Mouse (Mus musculus) neural tube, embryonic 13.5 days (tissue): ENCODE data around the gene Hist1h2ad. TPM values are rescaled to one million over a fixed set of nuclear protein-coding genes. Genes with fewer than 3 reads are reported as not detected.
"Not testable (repeated sequence)": the region's sequence is repeated elsewhere in the genome, so short reads cannot be mapped to it uniquely, and the experiment has no call there.

ENCODE experiments used
- ATAC-seq: fragments of 200-750 bp; cut with Nextera tagmentation; 2 replicates; pipeline ENCODE4 v1.8.0; 2017; ENCODE audit warnings: low read depth, mild to moderate bottlenecking, moderate TSS enrichment, moderate library complexity
- H3K27ac ChIP-seq: fragments of 300-500 bp; sonication (generic); replicated peaks from 2 replicates; pipeline ENCODE4 v1.5.1; 2015; ENCODE audit warnings: moderate library complexity, mild to moderate bottlenecking, inconsistent platforms
- H3K27me3 ChIP-seq: fragments of 300-500 bp; sonication (generic); 2 replicates; pipeline ENCODE4 v1.6.1; 2015; ENCODE audit warnings: mild to moderate bottlenecking, inconsistent platforms
- H3K36me3 ChIP-seq: fragments of 300-500 bp; sonication (generic); 2 replicates; pipeline ENCODE4 v1.6.1; 2015; ENCODE audit warnings: mild to moderate bottlenecking, inconsistent platforms
- H3K4me1 ChIP-seq: fragments of 300-500 bp; sonication (generic); replicated peaks from 2 replicates; pipeline ENCODE4 v1.6.1; 2015; ENCODE audit warnings: inconsistent platforms
- H3K4me2 ChIP-seq: fragments of 300-500 bp; sonication (generic); 2 replicates; pipeline ENCODE4 v1.6.1; 2015; ENCODE audit warnings: inconsistent platforms, mild to moderate bottlenecking, moderate library complexity
- H3K4me3 ChIP-seq: fragments of 300-500 bp; sonication (generic); 2 replicates; pipeline ENCODE4 v1.5.1; 2015; ENCODE audit warnings: mild to moderate bottlenecking, inconsistent platforms
- H3K9ac ChIP-seq: fragments of 300-500 bp; sonication (generic); 2 replicates; pipeline ENCODE4 v1.6.1; 2015; ENCODE audit warnings: moderate library complexity, mild to moderate bottlenecking, inconsistent platforms
- H3K9me3 ChIP-seq: fragments of 300-500 bp; sonication (generic); 2 replicates; pipeline ENCODE4 v1.6.1; 2016; ENCODE audit warnings: inconsistent platforms
- WGBS: fragments of 180-500 bp; shearing (Covaris S2); methylation state at CpG from one replicate; pipeline ENCODE4 v1.1.7; 2015; 5-methylcytosine and 5-hydroxymethylcytosine counted together
- polyA plus RNA-seq: library from polyadenylated mRNA; unstranded; fragments of >200 nt; fragmentation: Nextera tagmentation; extraction: Ambion mirVana; gene quantifications from 2 replicates; pipeline ENCODE4 v1.2.1, GENCODE M21; 2015

Gene Hist1h2ad
- polyA plus RNA-seq, 1 experiment from 2014 or later: 1.3 TPM

- peak overlapping the region; percentile 47 for H3K4me3 ChIP-seq
- ATAC-seq: no peak
Observed at GRCm38 (mm10) chr13:23585029-23585441, 10.9 kb downstream of the Hist1h2ad start.

GRCm38 (mm10) chr13:23585442-23586098 is 11.4 kb downstream of the Hist1h2ad start:
- Histone ChIP-seq H3K27ac (peak overlapping the region; percentile 93), H3K4me2 (peak overlapping the region; percentile 72), H3K4me3 (peak overlapping the region; percentile 47), H3K4me1 (peaks cover 44% of the 10 kb centered on the region), H3K9ac (peak overlapping the region; percentile 76)
- under 1% methylated on average over 23 of the region's 36 CpGs for WGBS
- H3K27me3 ChIP-seq, H3K9me3 ChIP-seq, H3K36me3 ChIP-seq: not testable (repeated sequence)
- peak; percentile 90 for ATAC-seq

More at GRCm38 (mm10) chr13:23585029-23585441, 10.9 kb downstream of the Hist1h2ad start:
- Histone ChIP-seq H3K36me3 (no peaks in the 10 kb centered on the region), H3K9me3 (no peaks in the 10 kb centered on the region), H3K4me1 (peaks cover 44% of the 10 kb centered on the region), H3K4me2 (peak overlapping the region; percentile 72), H3K27ac (peak overlapping the region; percentile 93), H3K27me3 (no peaks in the 10 kb centered on the region), H3K9ac (peak overlapping the region; percentile 76)
- under 1% methylated on average over 21 of the region's 21 CpGs for WGBS

- Histone ChIP-seq H3K9ac (peak overlapping the region; percentile 58), H3K27ac (peak overlapping the region; percentile 82), H3K36me3 (no peaks in the 10 kb centered on the region), H3K4me1 (peaks cover 39% of the 10 kb centered on the region), H3K4me2 (peak overlapping the region; percentile 72), H3K9me3 (no peaks in the 10 kb centered on the region), H3K4me3 (peak overlapping the region; percentile 47), H3K27me3 (no peaks in the 10 kb centered on the region)
- ATAC-seq: no peak
- 1% methylated on average over 22 of the region's 22 CpGs for WGBS
Observed at GRCm38 (mm10) chr13:23586099-23586939, 12.1 kb downstream of the Hist1h2ad start.

GRCm38 (mm10) chr13:23586940-23587225 is 12.7 kb downstream of the Hist1h2ad start:
- H3K4me1 ChIP-seq: peaks cover 36% of the 10 kb centered on the region
- peak overlapping the region; percentile 82 for H3K27ac ChIP-seq
- H3K27me3 ChIP-seq: no peaks in the 10 kb centered on the region
- H3K9me3 ChIP-seq: no peaks in the 10 kb centered on the region
- H3K9ac ChIP-seq: peak overlapping the region; percentile 58
- H3K4me3 ChIP-seq: peak overlapping the region; percentile 47
- H3K4me2 ChIP-seq: peak overlapping the region; percentile 72
- no peak for ATAC-seq
- no peaks in the 10 kb centered on the region for H3K36me3 ChIP-seq
- WGBS: 3% methylated on average over 1 of the region's 1 CpGs

GRCm38 (mm10) chr13:23591206-23591605 is 17.0 kb downstream of the Hist1h2ad start:
- Histone ChIP-seq H3K36me3 (no peaks in the 10 kb centered on the region), H3K4me3 (no peak overlapping the region), H3K27ac (no peak overlapping the region), H3K4me1 (peaks cover 10% of the 10 kb centered on the region), H3K9me3 (no peaks in the 10 kb centered on the region), H3K27me3 (no peaks in the 10 kb centered on the region), H3K4me2 (no peak overlapping the region), H3K9ac (no peak overlapping the region)
- 92% methylated on average over 7 of the region's 7 CpGs for WGBS
- no peak for ATAC-seq

- H3K4me3 ChIP-seq, H3K9me3 ChIP-seq, H3K36me3 ChIP-seq, H3K4me2 ChIP-seq, H3K27ac ChIP-seq, H3K9ac ChIP-seq, H3K27me3 ChIP-seq, H3K4me1 ChIP-seq, ATAC-seq: not testable (repeated sequence)
- WGBS: 85% methylated on average over 7 of the region's 7 CpGs
Observed at GRCm38 (mm10) chr13:23591886-23592285, 17.7 kb downstream of the Hist1h2ad start.

DNA sequence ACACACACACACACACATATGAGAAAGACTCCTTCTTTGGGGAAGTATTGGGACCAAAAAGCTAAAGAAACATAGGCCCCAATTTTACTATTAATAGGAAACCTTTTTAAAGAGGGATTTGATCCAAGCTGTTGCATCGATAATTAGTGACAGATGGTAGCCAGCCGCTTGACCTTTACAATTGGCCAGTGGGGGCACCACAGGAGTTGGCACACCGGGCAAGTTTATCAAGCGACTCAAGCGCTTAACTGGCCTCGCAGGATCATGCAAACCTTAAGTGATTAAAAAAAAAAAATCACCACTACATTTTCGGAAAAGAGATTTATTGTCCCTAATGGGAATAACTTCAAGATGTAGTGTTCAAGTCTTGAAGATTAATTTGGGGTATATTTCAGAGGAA is 18.4 kb downstream of the Hist1h2ad start:
- no peak overlapping the region for H3K9ac ChIP-seq
- H3K27me3 ChIP-seq: no peaks in the 10 kb centered on the region
- H3K4me2 ChIP-seq: no peak overlapping the region
- no peak overlapping the region for H3K4me3 ChIP-seq
- no peaks in the 10 kb centered on the region for H3K9me3 ChIP-seq
- ATAC-seq: no peak
- 90% methylated on average over 7 of the region's 7 CpGs for WGBS
- no peak overlapping the region for H3K27ac ChIP-seq
- no peaks in the 10 kb centered on the region for H3K4me1 ChIP-seq
- no peaks in the 10 kb centered on the region for H3K36me3 ChIP-seq

GRCm38 (mm10) chr13:23593051-23593770 is 19.0 kb downstream of the Hist1h2ad start:
- no peak overlapping the region for H3K4me2 ChIP-seq
- no peaks in the 10 kb centered on the region for H3K9me3 ChIP-seq
- 83% methylated on average over 5 of the region's 5 CpGs for WGBS
- H3K27ac ChIP-seq: no peak overlapping the region
- no peak overlapping the region for H3K4me3 ChIP-seq
- H3K36me3 ChIP-seq: no peaks in the 10 kb centered on the region
- no peak for ATAC-seq
- H3K27me3 ChIP-seq: no peaks in the 10 kb centered on the region
- H3K9ac ChIP-seq: no peak overlapping the region
- no peaks in the 10 kb centered on the region for H3K4me1 ChIP-seq

DNA sequence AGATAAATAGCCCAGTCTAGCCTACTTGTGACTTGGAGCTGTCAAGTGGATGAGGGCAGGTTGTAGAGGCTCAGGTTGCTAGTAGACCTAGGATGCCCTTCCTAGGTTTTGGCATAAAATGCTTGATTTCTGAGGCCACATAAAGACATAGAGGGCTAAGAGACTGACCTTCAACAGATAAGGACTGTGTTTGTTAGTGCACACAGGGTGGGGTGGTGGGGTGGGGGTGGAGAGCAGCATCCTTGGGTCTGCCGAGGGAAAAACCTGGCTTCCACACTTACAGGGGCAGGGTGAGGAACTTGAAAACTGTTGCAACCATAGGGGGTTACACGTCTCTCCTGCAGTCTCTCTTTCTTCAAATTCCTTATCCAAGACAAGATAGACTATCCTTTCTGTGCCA is 21.0 kb downstream of the Hist1h2ad start:
- Histone ChIP-seq H3K4me3 (no peak overlapping the region), H3K4me2 (no peak overlapping the region), H3K4me1 (no peaks in the 10 kb centered on the region), H3K27ac (no peak overlapping the region), H3K27me3 (no peaks in the 10 kb centered on the region), H3K36me3 (no peaks in the 10 kb centered on the region), H3K9me3 (no peaks in the 10 kb centered on the region), H3K9ac (no peak overlapping the region)
- no peak for ATAC-seq
- WGBS: 89% methylated on average over 2 of the region's 2 CpGs

DNA sequence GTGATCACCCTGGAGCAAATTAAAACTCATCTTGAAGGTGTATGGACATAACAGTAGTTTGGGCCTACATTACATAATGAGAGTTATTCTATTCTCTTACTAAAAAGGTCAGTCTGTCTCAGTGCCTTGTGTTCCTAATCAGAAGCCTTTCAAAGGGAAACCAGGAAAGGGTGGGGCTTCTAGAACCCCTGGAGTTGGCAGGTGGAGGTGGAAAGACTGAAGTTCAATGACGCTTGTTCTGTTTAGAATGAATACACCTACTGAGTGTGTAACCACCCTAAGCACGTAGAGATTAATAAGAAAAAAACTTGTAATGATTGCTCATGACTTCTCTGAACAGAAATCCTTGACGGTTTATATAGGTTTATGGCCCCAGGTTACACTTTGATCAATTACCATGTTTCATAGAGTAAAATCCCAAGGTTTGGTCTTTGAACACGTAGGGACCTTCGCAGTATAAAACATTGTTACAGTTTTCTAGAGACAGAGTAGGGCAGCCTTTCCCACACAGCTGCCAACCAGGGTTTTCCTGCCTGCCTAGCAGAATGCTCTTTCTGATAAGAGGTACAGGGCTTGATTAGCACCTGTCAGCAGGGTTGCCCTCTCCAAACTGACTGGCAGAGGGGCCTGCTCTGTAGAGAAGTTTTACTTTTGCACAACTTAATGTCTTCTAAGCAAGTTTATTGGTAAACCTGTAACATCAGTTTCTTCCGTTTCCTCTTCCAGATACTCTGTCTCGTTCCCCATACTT is 21.6 kb downstream of the Hist1h2ad start:
- 87% methylated on average over 7 of the region's 7 CpGs for WGBS
- no peaks in the 10 kb centered on the region for H3K36me3 ChIP-seq
- no peaks in the 10 kb centered on the region for H3K9me3 ChIP-seq
- no peak overlapping the region for H3K4me3 ChIP-seq
- H3K27ac ChIP-seq: no peak overlapping the region
- H3K9ac ChIP-seq: no peak overlapping the region
- ATAC-seq: no peak
- H3K4me1 ChIP-seq: no peaks in the 10 kb centered on the region
- no peaks in the 10 kb centered on the region for H3K27me3 ChIP-seq
- H3K4me2 ChIP-seq: no peak overlapping the region

GRCm38 (mm10) chr13:23597957-23598356 is 23.8 kb downstream of the Hist1h2ad start:
- Histone ChIP-seq H3K27me3 (no peaks in the 10 kb centered on the region), H3K27ac (no peak overlapping the region), H3K36me3 (no peaks in the 10 kb centered on the region), H3K9me3 (no peaks in the 10 kb centered on the region), H3K4me3 (no peak overlapping the region), H3K4me2 (no peak overlapping the region), H3K9ac (no peak overlapping the region), H3K4me1 (no peaks in the 10 kb centered on the region)
- 7% methylated on average over 9 of the region's 9 CpGs for WGBS
- no peak for ATAC-seq
